Mouse (Mus musculus): ENCODE measurements around the gene Mok. TPM values are rescaled to one million over a fixed set of nuclear protein-coding genes. Genes with fewer than 3 reads are reported as not detected.

Gene Mok
- polyA plus RNA-seq, 1 experiment from 2014 or later: 4.8 TPM

DNA sequence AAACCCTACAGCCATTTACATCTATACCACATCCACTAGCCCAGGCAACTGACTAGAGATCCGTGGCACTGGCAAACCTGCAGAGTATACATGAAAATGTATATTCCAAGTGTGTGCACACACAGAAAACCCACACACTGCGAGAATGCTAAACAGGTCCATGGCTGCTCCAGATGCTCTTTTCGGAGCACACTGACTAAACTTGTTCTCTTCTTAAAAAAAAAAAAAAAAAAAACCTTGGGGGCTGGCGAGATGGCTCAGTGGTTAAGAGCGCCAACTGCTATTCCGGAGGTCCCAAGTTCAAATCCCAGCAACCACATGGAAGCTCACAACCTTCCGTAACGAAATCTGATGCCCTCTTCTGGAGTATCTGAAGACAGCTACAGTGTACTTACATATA lies 2.9 kb downstream of the Mok start:
- no peaks in the 10 kb centered on the region for H3K36me3 ChIP-seq (ENCODE audit: inconsistent target)
- no peaks in the 10 kb centered on the region for H3K79me2 ChIP-seq (ENCODE audit: inconsistent target)
- WGBS (ENCODE audit: missing documents): 69% methylated on average over 5 of the region's 8 CpGs
- no peak overlapping the region for H3K27ac ChIP-seq
- H3K4me3 ChIP-seq (ENCODE audit: inconsistent target): no peak overlapping the region

GRCm38 (mm10) chr12:110837192-110837841 lies 3.4 kb downstream of the Mok start:
- WGBS (ENCODE audit: missing documents): 24% methylated on average over 5 of the region's 5 CpGs
- no peaks in the 10 kb centered on the region for H3K79me2 ChIP-seq (ENCODE audit: inconsistent target)
- H3K27ac ChIP-seq: no peak overlapping the region
- H3K36me3 ChIP-seq (ENCODE audit: inconsistent target): no peaks in the 10 kb centered on the region
- H3K4me3 ChIP-seq (ENCODE audit: inconsistent target): no peak overlapping the region

DNA sequence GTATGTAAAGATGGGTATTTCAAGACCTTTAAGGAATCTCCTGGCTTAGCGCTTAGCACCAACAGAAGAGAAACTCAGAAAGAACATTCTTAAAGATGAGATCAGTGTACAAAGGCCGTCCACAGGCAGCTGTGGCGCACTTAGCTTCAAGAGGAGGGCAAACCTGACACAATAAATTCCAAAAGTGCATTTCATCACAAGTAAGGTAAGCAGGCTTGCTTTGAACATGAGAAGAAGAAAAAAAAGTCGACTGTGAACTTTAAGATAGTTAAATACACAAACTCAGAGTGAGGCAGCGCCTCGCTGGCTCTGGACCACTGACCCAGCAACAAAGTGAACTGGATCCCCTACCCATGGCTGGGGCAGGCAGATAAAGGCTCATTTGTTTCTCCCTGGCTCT lies 4.0 kb downstream of the Mok start:
- H3K79me2 ChIP-seq (ENCODE audit: inconsistent target): no peaks in the 10 kb centered on the region
- H3K36me3 ChIP-seq (ENCODE audit: inconsistent target): no peaks in the 10 kb centered on the region
- 81% methylated on average over 6 of the region's 6 CpGs for WGBS (ENCODE audit: missing documents)
- no peak overlapping the region for H3K4me3 ChIP-seq (ENCODE audit: inconsistent target)
- H3K27ac ChIP-seq: no peak overlapping the region

DNA sequence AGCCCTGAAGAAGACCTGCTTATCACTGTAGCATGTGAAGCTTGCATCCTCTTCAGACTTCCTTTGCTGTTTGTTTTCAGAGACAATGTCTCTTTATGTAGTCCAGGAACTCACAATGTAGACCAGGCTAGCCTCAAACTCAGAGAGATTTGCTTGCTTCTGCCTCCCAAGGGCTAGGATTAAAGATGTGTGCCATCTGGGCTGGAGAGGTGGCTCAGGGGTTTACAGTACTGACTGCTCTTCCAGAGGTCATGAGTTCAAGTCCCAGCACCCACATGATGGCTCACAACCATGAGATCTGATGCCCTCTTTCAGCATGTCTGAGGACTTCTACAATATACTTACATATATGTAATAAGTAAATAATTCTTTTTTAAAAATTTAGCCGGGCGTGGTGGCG lies 5.6 kb downstream of the Mok start:
- no peaks in the 10 kb centered on the region for H3K36me3 ChIP-seq (ENCODE audit: inconsistent target)
- no peaks in the 10 kb centered on the region for H3K79me2 ChIP-seq (ENCODE audit: inconsistent target)
- H3K27ac ChIP-seq: no peak overlapping the region
- WGBS (ENCODE audit: missing documents): 95% methylated on average over 3 of the region's 3 CpGs
- no peak overlapping the region for H3K4me3 ChIP-seq (ENCODE audit: inconsistent target)

- 88% methylated on average over 7 of the region's 11 CpGs for WGBS (ENCODE audit: missing documents)
- Histone ChIP-seq H3K36me3 (ENCODE audit: inconsistent target) (no peaks in the 10 kb centered on the region), H3K79me2 (ENCODE audit: inconsistent target) (no peaks in the 10 kb centered on the region), H3K4me3 (ENCODE audit: inconsistent target) (no peak overlapping the region), H3K27ac (no peak overlapping the region)
These were observed 10.3 kb downstream of the Mok start for GRCm38 (mm10) chr12:110830293-110831024.

DNA sequence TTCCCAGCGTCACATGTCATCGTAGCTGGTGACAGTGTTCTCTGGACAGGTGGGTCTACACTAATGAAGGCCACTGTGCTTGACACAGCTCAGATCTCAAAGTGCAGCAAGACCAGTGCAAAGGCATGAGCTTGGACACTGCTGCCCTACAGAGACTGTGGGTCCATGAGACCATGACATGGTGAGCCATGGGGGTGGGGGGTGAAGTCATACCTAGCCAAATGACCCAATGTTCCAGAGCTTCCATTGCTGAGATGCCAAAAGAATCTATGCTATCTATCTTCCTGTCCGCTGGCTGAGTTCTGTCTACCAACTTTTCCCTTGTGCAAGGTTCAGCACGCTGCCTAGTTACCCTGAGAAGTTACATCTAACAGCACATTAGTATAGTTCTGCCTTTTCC lies 11.8 kb downstream of the Mok start:
- Histone ChIP-seq H3K27ac (no peak overlapping the region), H3K4me3 (ENCODE audit: inconsistent target) (no peak overlapping the region), H3K79me2 (ENCODE audit: inconsistent target) (no peaks in the 10 kb centered on the region), H3K36me3 (ENCODE audit: inconsistent target) (no peaks in the 10 kb centered on the region)
- 93% methylated on average over 4 of the region's 4 CpGs for WGBS (ENCODE audit: missing documents)

DNA sequence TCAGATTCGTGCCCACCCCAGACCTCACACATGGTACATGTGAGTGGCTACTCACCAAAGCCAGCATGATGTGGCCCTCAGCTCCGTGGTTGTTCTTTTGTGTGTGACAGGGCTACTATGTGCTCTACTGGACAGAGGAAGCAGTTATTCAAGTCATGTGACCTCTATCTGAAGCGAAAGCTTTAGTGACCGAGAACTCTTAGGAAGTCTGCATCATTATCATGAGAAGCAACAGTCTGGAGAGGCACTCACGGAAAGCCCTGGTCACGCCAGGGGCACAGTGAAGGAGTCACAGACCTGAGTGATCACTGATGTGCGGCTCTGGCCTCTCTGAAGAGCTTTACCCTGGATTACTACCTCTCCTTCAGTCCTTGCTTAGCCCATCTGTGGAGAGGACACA lies 18.4 kb downstream of the Mok start:
- no peak overlapping the region for H3K4me3 ChIP-seq (ENCODE audit: inconsistent target)
- no peak overlapping the region for H3K27ac ChIP-seq
- H3K36me3 ChIP-seq (ENCODE audit: inconsistent target): no peaks in the 10 kb centered on the region
- WGBS (ENCODE audit: missing documents): 84% methylated on average over 7 of the region's 7 CpGs
- H3K79me2 ChIP-seq (ENCODE audit: inconsistent target): no peaks in the 10 kb centered on the region

GRCm38 (mm10) chr12:110821787-110822186 lies 19.0 kb downstream of the Mok start:
- 89% methylated on average over 2 of the region's 2 CpGs for WGBS (ENCODE audit: missing documents)

GRCm38 (mm10) chr12:110819367-110819766 lies 21.4 kb downstream of the Mok start:
- Histone ChIP-seq H3K79me2 (ENCODE audit: inconsistent target) (no peaks in the 10 kb centered on the region), H3K4me3 (ENCODE audit: inconsistent target) (no peak overlapping the region), H3K27ac (no peak overlapping the region), H3K36me3 (ENCODE audit: inconsistent target) (no peaks in the 10 kb centered on the region)
- WGBS (ENCODE audit: missing documents): 93% methylated on average over 7 of the region's 8 CpGs

More at GRCm38 (mm10) chr12:110821787-110822186, 19.0 kb downstream of the Mok start:
- H3K36me3 ChIP-seq (ENCODE audit: inconsistent target): no peaks in the 10 kb centered on the region
- H3K27ac ChIP-seq: no peak overlapping the region
- H3K79me2 ChIP-seq (ENCODE audit: inconsistent target): no peaks in the 10 kb centered on the region
- H3K4me3 ChIP-seq (ENCODE audit: inconsistent target): no peak overlapping the region

DNA sequence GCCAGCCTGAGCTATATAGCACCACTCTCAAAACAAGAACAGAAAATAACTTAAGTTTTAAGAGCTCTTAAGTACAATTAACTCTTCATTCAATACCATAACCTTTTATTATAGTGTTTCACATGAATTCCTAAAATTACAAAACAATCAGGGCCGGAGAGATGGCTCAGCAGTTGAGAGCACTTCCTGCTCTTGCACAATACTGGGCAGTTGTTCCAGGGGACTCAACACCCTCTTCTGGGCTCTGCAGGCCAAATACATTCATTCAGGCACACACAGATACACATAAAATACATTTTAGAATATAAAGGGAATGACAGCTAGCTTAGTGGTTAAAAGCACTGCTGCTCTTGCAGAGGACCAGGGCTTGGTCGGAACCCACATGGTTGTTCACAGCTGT lies 23.9 kb downstream of the Mok start:
- 32% methylated on average over 2 of the region's 2 CpGs for WGBS (ENCODE audit: missing documents)

GRCm38 (mm10) chr12:110814924-110815323 lies 25.8 kb downstream of the Mok start:
- Histone ChIP-seq H3K27ac (no peak overlapping the region), H3K79me2 (ENCODE audit: inconsistent target) (no peaks in the 10 kb centered on the region), H3K4me3 (ENCODE audit: inconsistent target) (no peak overlapping the region), H3K36me3 (ENCODE audit: inconsistent target) (no peaks in the 10 kb centered on the region)
- WGBS (ENCODE audit: missing documents): 84% methylated on average over 15 of the region's 17 CpGs

More for the DNA sequence above, 23.9 kb downstream of the Mok start:
- Histone ChIP-seq H3K27ac (no peak overlapping the region), H3K79me2 (ENCODE audit: inconsistent target) (no peaks in the 10 kb centered on the region), H3K4me3 (ENCODE audit: inconsistent target) (no peak overlapping the region), H3K36me3 (ENCODE audit: inconsistent target) (no peaks in the 10 kb centered on the region)

DNA sequence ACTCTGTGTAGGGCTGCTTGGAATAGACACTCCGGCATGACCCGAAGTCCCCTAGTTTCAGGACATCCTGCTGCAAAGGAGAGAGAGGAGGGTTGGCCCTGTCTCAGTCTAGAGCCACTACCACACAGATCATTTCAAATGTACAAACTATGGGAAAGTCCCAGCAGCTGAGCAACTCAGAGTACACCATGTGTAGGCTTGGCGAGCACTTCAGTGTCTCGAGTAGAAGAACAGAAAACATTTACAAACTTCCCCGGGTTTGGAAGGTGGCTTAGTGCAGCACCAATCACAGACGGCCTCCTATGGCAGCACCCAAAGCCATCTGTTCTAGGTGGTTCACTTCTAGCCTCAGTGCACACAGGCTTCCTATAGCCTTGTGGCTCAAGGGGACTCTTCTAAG lies 27.1 kb downstream of the Mok start:
- WGBS (ENCODE audit: missing documents): 90% methylated on average over 6 of the region's 6 CpGs
- H3K4me3 ChIP-seq (ENCODE audit: inconsistent target): no peak overlapping the region
- H3K79me2 ChIP-seq (ENCODE audit: inconsistent target): no peaks in the 10 kb centered on the region
- no peaks in the 10 kb centered on the region for H3K36me3 ChIP-seq (ENCODE audit: inconsistent target)
- no peak overlapping the region for H3K27ac ChIP-seq

GRCm38 (mm10) chr12:110813132-110813531 lies 27.6 kb downstream of the Mok start:
- H3K79me2 ChIP-seq (ENCODE audit: inconsistent target): no peaks in the 10 kb centered on the region
- H3K36me3 ChIP-seq (ENCODE audit: inconsistent target): no peaks in the 10 kb centered on the region
- no peak overlapping the region for H3K27ac ChIP-seq
- WGBS (ENCODE audit: missing documents): 46% methylated on average over 9 of the region's 9 CpGs
- H3K4me3 ChIP-seq (ENCODE audit: inconsistent target): no peak overlapping the region

DNA sequence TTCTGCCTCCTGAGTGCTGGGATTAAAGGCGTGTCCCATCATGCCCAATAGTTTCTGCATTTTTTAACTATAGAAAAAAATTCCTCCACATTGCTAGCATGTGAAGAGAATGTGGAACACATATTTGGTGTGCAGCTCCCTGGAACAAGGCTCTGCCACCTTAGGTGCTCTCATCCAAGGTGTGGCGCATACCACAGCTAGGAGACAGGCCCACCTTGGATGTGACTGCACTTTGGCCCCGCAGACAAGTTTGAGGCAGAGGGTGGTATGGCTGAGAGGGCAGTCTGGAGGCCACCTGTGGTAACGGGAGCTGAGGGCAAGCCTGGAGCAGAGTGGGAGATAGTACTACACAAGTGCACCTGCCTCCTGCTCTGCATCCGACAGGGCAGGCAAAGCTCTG lies 31.9 kb downstream of the Mok start:
- H3K27ac ChIP-seq: no peak overlapping the region
- no peaks in the 10 kb centered on the region for H3K79me2 ChIP-seq (ENCODE audit: inconsistent target)
- 97% methylated on average over 5 of the region's 5 CpGs for WGBS (ENCODE audit: missing documents)
- no peak overlapping the region for H3K4me3 ChIP-seq (ENCODE audit: inconsistent target)
- no peaks in the 10 kb centered on the region for H3K36me3 ChIP-seq (ENCODE audit: inconsistent target)

DNA sequence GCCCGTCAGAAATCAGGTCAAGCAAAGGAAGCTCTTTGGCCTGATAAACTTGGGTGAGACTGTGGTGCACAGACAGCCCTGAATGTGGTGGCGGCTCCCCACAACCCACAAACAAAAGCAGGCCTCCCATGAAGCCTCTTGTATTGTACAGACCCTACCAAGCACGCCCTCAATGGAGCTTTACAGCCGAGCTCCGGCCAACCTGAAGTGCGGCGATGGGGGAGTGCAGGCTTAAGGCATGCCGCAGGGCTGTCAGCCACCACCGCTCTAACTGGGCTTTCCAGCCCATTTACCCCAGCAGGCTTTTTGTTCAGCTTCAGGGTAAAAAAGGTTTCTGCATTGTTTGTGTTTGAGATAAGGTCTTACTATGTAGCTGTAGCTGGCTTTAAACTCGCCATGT lies 32.3 kb downstream of the Mok start:
- H3K79me2 ChIP-seq (ENCODE audit: inconsistent target): no peaks in the 10 kb centered on the region
- no peaks in the 10 kb centered on the region for H3K36me3 ChIP-seq (ENCODE audit: inconsistent target)
- no peak overlapping the region for H3K4me3 ChIP-seq (ENCODE audit: inconsistent target)
- 92% methylated on average over 10 of the region's 10 CpGs for WGBS (ENCODE audit: missing documents)
- no peak overlapping the region for H3K27ac ChIP-seq
